Mouse (Mus musculus) brown adipose tissue, adult 24 weeks (tissue): ENCODE measurements around the gene Rhog. TPM values are rescaled to one million over a fixed set of nuclear protein-coding genes. Genes with fewer than 3 reads are reported as not detected.

Source experiments
- H3K27ac ChIP-seq: fragments of 200-500 bp; replicated peaks from 2 replicates; pipeline ENCODE4 v1.5.1; 2012; ENCODE audit warnings: low read depth, mild to moderate bottlenecking, low read length
- H3K4me1 ChIP-seq: fragments of 200-500 bp; 2 replicates; pipeline ENCODE4 v1.6.1; 2012; ENCODE audit warnings: low read length, mixed read lengths; ENCODE audit not compliant: control insufficient read depth, insufficient read depth, insufficient read length
- H3K4me3 ChIP-seq: fragments of 200-500 bp; 2 replicates; pipeline ENCODE4 v1.5.1; 2012; ENCODE audit warnings: low read depth, mild to moderate bottlenecking, low read length, moderate library complexity; ENCODE audit not compliant: insufficient read depth
- polyA plus RNA-seq: library from polyadenylated mRNA; stranded (reverse); fragments of >200 nt; gene quantifications from 2 replicates; pipeline ENCODE4 v1.2.4, GENCODE M21; 2012; ENCODE audit not compliant: missing spikeins, insufficient read depth, insufficient read length

Rhog gene
- polyA plus RNA-seq, 1 experiment, result 25.4 TPM

DNA sequence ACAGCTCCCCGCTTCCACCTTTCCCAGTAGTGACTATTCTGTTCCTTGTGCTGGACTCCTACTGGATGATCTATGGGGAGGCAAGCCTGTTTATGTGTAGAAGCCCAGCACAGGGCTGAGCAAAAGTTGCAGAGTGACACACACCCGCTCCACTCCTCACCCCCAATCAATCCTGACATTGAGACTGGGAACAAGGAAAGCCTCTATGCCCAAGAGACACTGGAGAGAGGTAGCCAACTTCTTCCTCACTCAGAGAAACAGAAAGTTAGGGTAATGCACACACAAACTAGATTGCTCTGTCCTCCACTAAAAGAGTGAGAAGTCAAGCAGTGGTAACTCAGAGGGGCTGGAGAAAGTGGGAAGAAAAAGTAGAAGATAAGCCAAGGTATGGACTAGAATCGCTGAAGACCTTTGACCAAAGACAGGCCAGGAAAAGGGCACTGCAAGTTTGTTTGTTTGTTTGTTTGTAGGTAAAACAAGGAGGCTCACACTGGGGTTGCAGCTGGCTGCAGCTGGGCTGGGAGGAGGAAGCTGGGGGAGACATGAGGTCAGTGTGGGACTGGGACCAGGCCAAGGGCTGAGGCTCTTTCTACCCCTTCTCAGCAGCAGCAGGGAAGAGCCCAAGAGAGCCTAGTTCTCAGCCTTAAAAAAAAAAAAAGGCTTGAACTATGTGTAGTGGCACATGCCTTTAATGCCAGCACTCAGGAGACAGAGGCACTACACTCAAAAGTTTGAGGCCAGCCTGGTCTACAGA, 10.9 kb downstream of the Rhog start:
- Histone ChIP-seq H3K4me3 (no peak overlapping the region), H3K4me1 (peaks cover 38% of the 10 kb centered on the region)

DNA sequence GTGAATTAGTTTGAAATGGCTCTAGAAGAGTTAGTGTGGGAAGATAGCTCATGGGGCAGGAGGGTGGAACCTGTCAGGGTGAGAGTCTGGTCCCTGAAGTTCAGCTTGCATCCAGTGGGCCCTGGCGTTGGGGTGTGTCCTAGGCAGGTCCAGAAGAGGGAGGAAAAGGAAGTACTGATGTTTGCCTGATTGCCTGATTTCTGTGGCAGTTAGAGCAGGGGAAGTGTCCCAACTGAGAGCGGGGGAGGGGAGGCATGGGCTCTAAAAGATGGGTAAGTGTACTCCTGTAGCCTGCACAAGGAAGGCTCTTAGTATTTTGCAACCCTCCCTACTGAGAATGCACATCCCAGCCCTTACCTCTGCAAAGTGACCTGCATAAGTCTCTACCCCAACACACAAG, 12.0 kb downstream of the Rhog start:
- H3K4me3 ChIP-seq, result no peak overlapping the region
- H3K4me1 ChIP-seq, result peaks cover 38% of the 10 kb centered on the region
- H3K27ac ChIP-seq, result peak overlapping the region; percentile 48; the same call in 1 of the 2 replicates

More for the DNA sequence above, 10.9 kb downstream of the Rhog start:
- H3K27ac ChIP-seq, result peak overlapping the region; percentile 48

DNA sequence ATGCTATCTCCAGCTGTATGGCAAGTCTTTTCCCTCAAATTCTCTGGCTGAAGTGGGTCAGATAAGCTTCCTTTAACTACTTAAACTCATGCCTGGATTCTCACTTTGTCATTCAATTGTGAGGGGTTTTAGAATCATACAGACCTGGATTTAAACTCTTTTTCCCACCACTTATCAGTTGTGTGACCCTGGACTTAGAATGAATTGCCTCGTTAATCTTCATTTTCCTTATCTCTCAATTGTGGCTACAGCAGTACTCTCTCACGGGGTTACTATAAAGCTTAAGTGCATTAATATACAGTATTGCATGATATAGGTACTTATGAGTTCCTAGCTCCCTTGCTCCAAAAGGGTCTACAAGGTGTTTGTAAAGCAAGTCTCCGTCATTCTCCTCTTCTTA, 12.9 kb downstream of the Rhog start:
- Histone ChIP-seq H3K4me3 (no peak overlapping the region), H3K4me1 (peaks cover 38% of the 10 kb centered on the region), H3K27ac (no peak overlapping the region)

DNA sequence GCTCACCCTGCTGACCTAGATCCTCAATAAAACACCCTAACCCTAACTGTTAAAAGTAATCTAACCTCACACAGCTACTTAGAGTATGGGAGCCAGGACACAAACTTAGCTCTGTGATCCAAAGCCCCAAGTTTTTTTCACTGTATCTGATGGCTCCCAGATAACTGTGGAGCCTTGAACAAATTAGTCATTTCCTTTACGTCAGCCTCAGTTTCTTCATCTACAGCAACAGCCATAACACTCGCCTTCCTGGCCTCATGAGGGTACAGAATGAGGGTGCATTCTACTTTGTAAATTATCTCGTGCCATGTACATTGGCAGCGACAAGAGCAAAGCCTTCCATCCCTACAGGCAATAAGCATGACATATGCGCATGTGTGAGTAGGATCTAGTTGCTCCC, 13.5 kb downstream of the Rhog start:
- Histone ChIP-seq H3K27ac (no peak overlapping the region; the same call in 1 of the 2 replicates), H3K4me1 (peaks cover 34% of the 10 kb centered on the region), H3K4me3 (no peak overlapping the region)

DNA sequence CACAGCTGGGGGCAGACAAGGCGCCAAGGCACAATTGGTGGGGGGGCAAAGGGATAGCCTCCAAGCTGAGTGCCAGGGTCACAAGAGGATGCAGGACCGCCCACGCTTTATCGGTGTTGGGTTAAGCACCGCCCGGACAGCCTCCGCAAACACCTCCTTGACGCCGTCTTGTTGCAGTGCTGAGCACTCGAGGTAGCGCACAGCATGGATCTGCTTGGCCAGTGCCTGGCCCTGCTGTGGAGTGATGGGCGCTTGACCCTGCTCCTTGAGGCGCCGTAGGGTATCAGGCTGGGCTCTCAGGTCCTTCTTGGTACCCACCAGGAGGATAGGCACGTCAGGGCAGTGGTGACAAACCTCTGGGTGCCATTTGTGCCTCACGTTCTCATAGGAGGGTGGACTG, 16.3 kb downstream of the Rhog start:
- Histone ChIP-seq H3K27ac (no peak overlapping the region), H3K4me1 (peaks cover 11% of the 10 kb centered on the region), H3K4me3 (no peak overlapping the region)

DNA sequence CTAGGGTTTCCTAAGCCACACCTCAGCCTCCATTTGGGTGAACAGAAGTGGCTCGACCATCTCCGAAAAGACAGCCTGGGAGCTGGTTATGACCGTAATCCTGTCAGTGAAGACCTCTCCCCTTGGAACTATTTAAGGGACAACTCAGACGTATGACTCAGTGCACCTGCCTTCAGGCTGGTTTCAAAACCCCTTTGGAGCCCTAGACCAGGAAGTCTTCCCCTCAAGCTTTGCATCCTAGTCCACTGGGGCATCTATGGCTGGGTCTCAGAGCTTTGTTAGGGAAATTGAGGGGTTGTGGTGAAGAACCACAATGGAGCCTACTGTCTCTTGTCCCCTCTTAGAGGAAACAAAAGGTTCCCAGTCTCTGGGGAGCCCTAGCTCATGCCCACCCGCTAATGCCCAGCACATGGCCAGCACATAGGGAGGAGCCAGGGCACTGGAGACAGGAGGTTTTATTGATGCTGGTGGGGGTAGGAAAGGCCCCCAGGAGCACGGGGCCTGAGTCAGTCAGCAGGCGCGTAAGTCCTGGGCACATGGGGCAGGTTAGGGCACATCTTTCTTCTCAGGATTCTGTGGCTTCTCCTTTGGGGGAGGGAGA, 17.1 kb downstream of the Rhog start:
- Histone ChIP-seq H3K4me1 (peaks cover 3% of the 10 kb centered on the region), H3K27ac (no peak overlapping the region), H3K4me3 (no peak overlapping the region)

DNA sequence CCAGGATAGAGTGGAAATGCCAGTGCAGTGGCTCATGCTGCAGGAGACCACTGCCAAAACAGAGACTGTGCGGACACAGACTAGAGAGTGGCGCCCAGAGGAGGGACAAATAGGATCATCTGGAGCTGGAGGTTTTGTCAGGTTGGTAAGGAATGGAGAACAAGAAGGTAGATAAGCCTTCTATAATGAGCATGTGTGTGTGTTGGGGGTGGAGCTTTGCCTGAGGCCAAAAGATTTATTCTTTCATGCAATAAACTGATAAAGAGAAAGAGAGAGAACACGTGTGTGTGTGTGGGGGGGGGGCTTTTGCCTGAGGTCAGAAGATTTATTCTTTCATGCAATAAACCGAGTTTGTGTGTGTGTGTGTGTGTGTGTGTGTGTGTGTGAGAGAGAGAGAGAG, 22.8 kb downstream of the Rhog start:
- Histone ChIP-seq H3K4me3 (no peak overlapping the region), H3K27ac (no peak overlapping the region), H3K4me1 (peaks cover 12% of the 10 kb centered on the region; the same call in 1 of the 2 replicates)

DNA sequence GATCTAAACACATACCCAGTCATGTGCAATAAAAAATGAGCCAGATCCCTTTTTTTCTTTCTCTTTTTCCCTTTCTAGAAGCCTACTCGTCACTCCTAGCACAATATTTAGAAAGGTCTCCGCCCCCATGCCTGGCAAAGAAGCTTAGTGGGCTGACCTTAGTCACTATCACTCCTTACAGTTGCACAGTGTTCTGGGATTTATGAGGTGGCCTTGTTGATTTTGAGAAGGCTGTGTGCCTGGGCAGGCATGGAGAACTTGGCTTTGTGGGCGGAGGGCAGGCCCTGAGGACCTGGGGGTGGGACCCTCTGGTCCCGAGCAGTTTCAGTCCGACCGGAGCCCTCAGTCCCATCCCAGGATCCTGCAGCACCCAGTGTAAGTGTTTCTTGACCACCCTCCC, 26.0 kb downstream of the Rhog start:
- Histone ChIP-seq H3K4me3 (no peak overlapping the region), H3K4me1 (peaks cover 20% of the 10 kb centered on the region), H3K27ac (no peak overlapping the region)

DNA sequence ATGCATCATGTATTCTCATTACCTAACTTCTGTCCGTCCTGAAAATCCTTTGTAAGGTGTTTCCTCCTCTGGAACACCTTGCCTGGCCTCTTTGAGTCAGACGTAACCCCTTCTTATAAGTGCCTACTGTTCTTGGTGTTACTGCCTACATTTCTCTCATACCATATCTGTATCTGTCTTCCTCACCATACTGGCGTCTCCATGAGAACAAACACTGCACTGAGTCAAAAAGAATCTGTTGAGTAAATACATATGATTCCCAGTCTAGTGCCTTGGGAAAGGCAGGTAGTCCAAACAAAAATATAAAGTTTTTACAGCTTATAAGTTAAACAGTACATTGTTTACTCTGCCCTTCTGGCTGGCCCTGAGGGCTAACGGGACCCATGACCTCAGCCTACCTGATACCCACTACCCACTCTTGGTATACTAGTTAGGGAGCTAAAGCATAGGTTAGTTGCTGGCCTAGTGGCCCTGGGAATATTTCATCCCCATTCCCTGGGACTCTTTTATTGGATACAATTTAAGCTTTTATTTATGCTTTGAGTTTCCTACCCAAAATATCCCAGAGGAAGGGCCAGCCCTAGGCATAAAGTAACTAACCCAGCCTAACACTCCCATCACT, 27.7 kb downstream of the Rhog start:
- Histone ChIP-seq H3K27ac (no peak overlapping the region), H3K4me1 (peaks cover 20% of the 10 kb centered on the region), H3K4me3 (no peak overlapping the region)

DNA sequence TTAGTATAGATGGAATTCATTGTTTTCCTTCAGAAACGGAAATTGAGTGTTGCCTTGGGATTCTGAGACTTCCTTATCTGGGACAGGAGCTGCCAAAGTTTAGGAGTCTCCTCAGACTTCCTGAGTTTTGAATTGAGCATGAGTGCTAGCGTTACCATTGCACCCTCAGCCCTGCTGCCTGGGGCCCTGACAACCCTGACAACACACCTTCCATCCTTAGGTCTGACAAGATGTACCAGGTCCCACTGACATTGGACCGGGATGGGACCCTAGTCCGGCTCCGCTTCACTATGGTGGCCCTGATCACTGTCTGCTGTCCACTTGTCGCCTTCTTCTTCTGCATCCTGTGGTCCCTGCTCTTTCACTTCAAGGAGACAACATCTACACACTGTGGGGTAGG, 29.8 kb downstream of the Rhog start:
- Histone ChIP-seq H3K27ac (0 out of 2 replicates have a peak overlapping the region, but pooled peaks have one; percentile 24), H3K4me1 (peaks cover 16% of the 10 kb centered on the region), H3K4me3 (no peak overlapping the region)

DNA sequence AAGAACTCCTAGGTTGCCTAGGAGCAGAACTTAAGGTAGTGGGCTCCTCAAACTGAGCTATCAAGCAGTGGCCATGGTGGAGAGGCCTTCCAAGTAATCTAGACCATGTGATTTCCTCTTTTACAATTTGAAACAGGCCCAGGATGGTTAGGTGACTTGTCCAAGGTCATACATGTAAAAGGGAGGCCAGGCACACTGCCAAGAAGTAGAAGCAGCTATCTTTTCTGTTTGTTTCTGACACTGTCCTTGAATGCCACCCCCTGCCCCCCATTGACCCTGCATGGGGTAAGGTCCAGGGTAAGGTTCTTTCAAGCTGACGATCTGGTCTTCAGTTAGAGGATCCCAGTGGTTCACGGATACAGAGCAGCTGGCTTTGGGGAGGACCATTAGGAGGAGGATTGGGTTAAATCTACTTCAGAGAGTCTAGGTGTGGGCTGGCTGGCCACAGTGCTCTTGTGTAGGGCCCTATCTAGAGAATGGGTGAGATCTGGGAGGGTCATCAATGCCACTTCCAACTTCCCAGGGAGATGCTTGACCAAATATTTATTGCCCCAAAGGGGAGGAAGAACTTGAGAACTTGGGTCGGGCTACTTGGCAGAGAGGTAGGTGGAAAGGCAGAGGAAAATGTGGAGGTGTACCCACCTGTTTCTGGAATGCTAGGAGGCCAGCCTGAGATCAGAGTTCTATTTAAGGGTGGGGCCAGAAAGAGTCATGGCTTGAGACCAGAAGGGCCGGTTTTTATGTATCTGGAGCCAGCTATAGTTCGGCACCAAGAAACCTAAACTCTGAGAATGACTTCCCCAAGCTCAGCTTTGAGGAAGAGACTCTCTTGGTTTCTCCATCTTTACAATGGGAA, 31.7 kb downstream of the Rhog start:
- H3K27ac ChIP-seq, result 0 out of 2 replicates have a peak overlapping the region, but pooled peaks have one; percentile 13

DNA sequence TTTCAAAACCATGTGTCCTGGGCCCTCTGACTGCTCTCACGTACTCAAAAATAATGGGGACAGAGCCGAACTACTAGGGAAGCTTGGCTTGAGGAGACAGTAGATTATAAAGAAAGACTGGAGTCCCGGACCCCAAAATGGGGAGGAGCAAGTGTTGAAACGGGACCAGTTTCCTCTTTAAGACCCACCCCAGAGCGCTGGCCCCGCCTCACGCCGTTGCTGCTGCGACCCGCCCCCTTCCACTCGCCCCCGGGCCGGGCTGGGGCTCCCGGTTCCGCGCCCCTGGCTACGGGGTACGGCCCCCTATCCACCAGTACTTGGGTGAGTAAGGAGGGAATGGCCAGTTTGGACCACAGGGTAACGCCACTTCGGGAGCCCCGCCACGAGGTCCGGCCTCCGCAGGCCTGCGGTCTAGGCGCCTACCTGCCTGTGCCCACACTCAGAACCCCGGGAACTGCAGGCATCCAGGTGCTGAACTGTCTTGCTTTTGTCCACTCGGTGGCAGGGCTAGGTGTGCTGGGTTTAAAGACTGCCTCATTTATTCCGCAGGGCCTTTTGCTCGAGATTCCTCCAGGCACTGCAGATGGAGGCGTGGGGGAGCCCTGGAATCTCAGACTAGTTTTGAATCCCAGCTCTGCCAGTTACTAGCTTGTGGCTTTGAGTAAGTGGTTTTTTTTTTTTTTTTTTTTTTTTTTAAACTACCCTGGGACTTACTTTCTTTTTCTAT, 32.9 kb downstream of the Rhog start:
- Histone ChIP-seq H3K27ac (peak overlapping the region; percentile 61), H3K4me3 (peak overlapping the region; percentile 100), H3K4me1 (peaks cover 8% of the 10 kb centered on the region)

More for the DNA sequence above, 31.7 kb downstream of the Rhog start:
- Histone ChIP-seq H3K4me3 (no peak overlapping the region), H3K4me1 (peaks cover 8% of the 10 kb centered on the region)

DNA sequence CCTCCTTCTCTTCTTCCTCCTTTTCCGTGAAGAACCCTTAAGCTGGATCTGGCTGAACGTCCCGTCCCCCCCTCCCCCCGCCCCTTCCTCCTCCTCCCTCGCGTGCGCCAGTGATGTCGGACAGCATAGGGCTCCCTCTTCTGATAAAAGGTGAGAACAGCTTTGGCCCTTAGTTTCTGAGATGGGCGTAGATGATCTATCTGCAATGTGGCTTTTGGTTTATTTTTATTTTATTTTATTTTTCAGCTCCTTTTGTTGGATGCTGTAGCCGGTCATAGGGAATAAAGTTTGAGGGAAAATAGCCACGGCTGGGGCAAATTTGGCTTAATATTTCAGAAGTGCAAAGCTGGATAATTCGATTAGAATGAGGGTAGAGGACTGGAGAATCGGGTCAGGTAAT, 33.5 kb downstream of the Rhog start:
- H3K4me3 ChIP-seq, result peak overlapping the region; percentile 100
- H3K4me1 ChIP-seq, result peaks cover 8% of the 10 kb centered on the region
- H3K27ac ChIP-seq, result peak overlapping the region; percentile 61

DNA sequence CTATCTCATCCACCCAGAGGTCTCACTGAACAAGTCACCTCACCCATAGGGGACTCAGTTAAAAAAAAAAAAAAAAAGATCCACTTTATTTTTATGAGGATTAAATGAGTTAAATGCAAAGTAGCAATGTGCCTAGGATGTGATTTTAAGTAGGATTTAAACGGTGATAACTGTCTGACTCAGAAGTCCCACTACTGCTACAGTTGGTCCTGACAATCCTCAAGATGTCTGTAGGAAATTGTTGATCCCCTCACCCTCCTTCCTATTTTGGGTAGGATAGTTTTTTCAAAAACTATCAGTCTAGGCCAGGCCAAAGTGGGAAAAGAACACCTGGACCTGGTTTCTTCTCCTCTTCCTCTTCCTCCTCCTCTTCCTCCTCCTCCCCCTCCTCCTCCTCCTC, 34.0 kb downstream of the Rhog start:
- 0 out of 2 replicates have a peak overlapping the region, but pooled peaks have one; percentile 48 for H3K27ac ChIP-seq
- peaks cover 8% of the 10 kb centered on the region for H3K4me1 ChIP-seq
- H3K4me3 ChIP-seq, result no peak overlapping the region
